Mouse (Mus musculus): ENCODE results near the gene Pwwp2a. TPM values are rescaled to one million over a fixed set of nuclear protein-coding genes. Genes with fewer than 3 reads are reported as not detected.

The Pwwp2a gene
- 14.7 TPM for polyA plus RNA-seq (2014; fragmentation: Illumina TruSeq; extraction: RNeasy Lipid Tissue Mini Kit (QIAGEN cat#74804); ENCODE audit: low read depth, low replicate concordance)

DNA sequence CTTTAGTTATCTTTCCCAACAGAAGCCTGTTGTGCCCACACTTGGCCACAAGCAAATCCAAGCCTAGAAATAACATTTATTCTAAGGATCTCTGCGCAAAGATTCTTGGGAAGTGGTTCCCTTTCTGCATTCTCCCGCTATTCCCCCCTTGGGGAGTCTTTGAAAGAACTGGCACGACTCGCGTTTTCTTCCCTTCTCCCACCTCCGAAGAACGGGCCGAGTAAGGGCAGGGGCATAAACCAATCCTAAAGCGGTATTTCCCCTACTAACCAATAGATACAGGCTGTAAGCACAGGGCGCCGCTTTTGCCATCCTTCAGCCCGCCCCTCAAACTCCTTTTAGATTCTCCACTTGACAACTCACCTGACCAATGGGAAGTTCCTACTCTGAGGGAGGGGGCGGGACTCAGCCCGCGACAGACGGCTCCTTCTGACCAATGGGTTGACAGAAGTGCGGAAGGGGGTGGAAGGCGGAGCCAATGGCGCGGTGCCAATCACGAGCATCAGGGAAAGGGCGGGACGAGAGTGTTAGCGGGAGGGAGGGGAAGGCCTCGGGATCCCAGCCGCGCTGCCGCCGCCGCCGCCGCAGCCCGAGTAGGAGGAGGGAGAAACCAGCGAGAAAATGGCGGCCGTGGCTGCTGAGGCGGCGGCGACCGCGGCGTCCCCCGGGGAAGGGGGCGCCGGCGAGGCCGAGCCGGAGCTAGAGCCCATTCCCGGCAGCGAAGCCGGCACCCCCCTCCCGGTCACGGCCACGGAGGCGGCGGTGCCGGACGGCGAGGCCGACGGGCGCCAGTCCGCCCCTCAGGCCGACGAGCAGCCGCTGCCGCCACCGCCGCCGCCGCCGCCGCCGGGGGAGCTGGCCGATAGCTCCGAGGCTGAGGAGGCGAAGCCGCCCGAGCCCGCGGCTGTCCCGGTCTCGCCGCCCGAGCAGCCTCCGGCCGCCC is at the start of gene Pwwp2a:
Gene Pwwp2a (plus strand): TSS at position 527 of the 943 bp plus-strand sequence.

DNA sequence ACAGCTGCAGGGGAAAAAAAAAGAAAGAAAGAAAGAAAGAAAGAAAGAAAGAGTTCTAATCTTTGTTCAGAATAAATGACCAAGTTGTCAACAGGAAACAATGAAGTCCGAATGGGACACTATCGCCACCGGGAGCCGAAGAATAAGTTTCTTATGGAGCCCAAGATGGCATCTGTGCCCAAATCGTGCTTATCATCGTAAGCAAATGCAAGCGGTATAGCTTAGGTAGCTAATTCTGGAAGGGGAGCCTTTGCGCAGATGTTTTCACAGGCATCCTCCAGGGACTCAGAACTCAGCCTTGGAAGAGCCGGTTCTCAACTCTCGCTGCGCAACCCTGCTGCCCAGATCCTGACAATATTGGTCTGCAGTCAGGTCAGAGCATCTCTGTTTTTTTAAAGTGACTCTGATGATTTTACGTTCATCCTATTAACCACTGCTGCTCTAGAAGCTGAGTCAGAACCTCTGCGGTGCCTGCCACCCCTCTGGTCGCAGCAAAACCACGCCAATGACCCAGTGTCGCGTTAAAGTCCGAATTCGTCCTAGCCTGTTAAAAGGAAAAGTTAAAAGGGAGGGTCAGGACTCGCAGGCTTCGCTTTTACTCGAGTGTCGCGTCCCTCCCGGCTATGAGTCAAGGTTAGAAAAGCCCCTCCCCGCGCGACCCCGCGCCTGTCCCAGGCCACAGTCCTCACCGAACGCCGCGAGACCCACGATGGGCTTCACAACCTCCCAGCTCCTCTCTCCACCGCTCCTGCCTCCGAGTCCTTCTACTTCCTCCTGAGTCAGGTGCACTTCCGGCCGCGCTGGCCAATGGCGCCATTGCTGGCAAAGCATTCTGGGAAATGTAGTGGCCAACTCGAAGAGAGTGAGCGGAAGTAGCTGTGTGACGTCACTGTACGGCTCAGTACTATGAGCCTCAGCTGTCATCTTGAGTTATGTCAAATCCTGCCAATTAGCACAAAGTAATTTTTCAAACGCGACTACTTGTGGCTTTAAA is 65.7 kb downstream of the Pwwp2a start, which contains the start of gene Ttc1:
Gene Ttc1 (minus strand): TSS at position 776 of the 994 bp plus-strand sequence.

Other genes with a start within 250 kb of the Pwwp2a start
- 33.2 TPM for gene Slu7, start 248.3 kb upstream of the Pwwp2a start, polyA plus RNA-seq (2014; fragmentation: Illumina TruSeq; extraction: RNeasy Lipid Tissue Mini Kit (QIAGEN cat#74804); ENCODE audit: low read depth, low replicate concordance)
- gene C1qtnf2, start 207.7 kb upstream of the Pwwp2a start, polyA plus RNA-seq (2014; fragmentation: Illumina TruSeq; extraction: RNeasy Lipid Tissue Mini Kit (QIAGEN cat#74804); ENCODE audit: low read depth, low replicate concordance), result 9.0 TPM
- gene Ccnjl, start 153.2 kb upstream of the Pwwp2a start, polyA plus RNA-seq (2014; fragmentation: Illumina TruSeq; extraction: RNeasy Lipid Tissue Mini Kit (QIAGEN cat#74804); ENCODE audit: low read depth, low replicate concordance), result 1.5 TPM
- gene 4933415A04Rik, start 95.0 kb upstream of the Pwwp2a start, polyA plus RNA-seq (2014; fragmentation: Illumina TruSeq; extraction: RNeasy Lipid Tissue Mini Kit (QIAGEN cat#74804); ENCODE audit: low read depth, low replicate concordance), result 0.29 TPM
- not detected for gene Fabp6, start 80.5 kb upstream of the Pwwp2a start, polyA plus RNA-seq (2014; fragmentation: Illumina TruSeq; extraction: RNeasy Lipid Tissue Mini Kit (QIAGEN cat#74804); ENCODE audit: low read depth, low replicate concordance)
- gene Ttc1, start 66.0 kb downstream of the Pwwp2a start, polyA plus RNA-seq (2014; fragmentation: Illumina TruSeq; extraction: RNeasy Lipid Tissue Mini Kit (QIAGEN cat#74804); ENCODE audit: low read depth, low replicate concordance), result 57.0 TPM
- 36.5 TPM for gene Adra1b, start 219.2 kb downstream of the Pwwp2a start, polyA plus RNA-seq (2014; fragmentation: Illumina TruSeq; extraction: RNeasy Lipid Tissue Mini Kit (QIAGEN cat#74804); ENCODE audit: low read depth, low replicate concordance)

All from heart, adult 10 weeks (tissue).